Mouse (Mus musculus) E14TG2a.4 (cell line): Measurements from ENCODE around the gene Ano1.

Experiments
- CTCF ChIP-seq: conservative IDR thresholded peaks from 2 replicates; pipeline ENCODE4 v1.5.1; 2014; ENCODE audit warnings: low read length
- NANOG ChIP-seq: IDR thresholded peaks from 2 replicates; pipeline ENCODE4 v1.6.1; 2014; ENCODE audit warnings: borderline replicate concordance, low read length, mixed read lengths
- POU5F1 ChIP-seq: IDR thresholded peaks from 2 replicates; pipeline ENCODE4 v1.6.1; 2014; ENCODE audit warnings: low read length, borderline replicate concordance

- TF ChIP-seq CTCF: peak; percentile 97
- TF ChIP-seq POU5F1: no peak
- TF ChIP-seq NANOG: no peak
These were observed 54.7 kb downstream of the Ano1 start for GRCm38 (mm10) chr7:144696764-144697704.
